Mouse (Mus musculus): ENCODE data around the gene Golph3.

DNA sequence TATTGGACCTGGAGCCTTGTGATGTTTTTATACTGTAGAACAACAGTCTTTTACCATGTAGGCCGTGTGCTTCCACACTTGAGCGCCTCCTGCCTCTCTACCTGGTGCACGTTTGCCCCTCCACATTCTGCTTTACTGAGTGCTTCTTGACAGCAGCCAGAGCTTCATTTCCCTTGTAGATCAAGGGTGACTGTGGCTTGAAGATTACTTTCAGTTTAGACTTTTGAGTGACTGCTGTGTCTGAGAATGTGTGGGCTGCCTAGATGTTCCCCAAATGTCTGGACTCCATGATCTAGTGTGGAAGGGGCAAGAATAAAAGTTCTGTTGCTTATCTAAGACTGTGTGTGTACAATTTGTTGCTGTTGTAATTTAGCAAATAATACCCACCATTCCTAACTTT, 27.7 kb downstream of the Golph3 start:
- TF ChIP-seq POLR2A (IDR thresholded peaks at IDR 0.05; ENCODE audit: insufficient read length, low read depth): no peak
- TF ChIP-seq CEBPB (IDR thresholded peaks at IDR 0.05; ENCODE audit: insufficient read depth, poor library complexity, severe bottlenecking): no peak
- no peak for TF ChIP-seq MAX (IDR thresholded peaks at IDR 0.05; ENCODE audit: low read depth)
- no peak for TF ChIP-seq USF1 (IDR thresholded peaks at IDR 0.05; ENCODE audit: low read depth)
- TF ChIP-seq POLR2AphosphoS2 (IDR thresholded peaks at IDR 0.05; ENCODE audit: insufficient read length, low read depth): no peak
- no peak for TF ChIP-seq MYOG (IDR thresholded peaks at IDR 0.05; ENCODE audit: control insufficient read depth in 1 of 3, insufficient read depth in 1 of 3, insufficient read length in 2 of 3, low read depth in 2 of 3)
- TF ChIP-seq E2F4 (IDR thresholded peaks at IDR 0.05; ENCODE audit: insufficient read depth): no peak
- TF ChIP-seq MYOD1 (IDR thresholded peaks at IDR 0.05; ENCODE audit: control insufficient read depth in 1 of 3, insufficient read length in 2 of 3, low read depth in 2 of 3): no peak
- no peak for TF ChIP-seq SRF (IDR thresholded peaks at IDR 0.05; ENCODE audit: control insufficient read depth, insufficient read length, low read depth)

Measured in myocyte (in vitro differentiated cells).